Mouse (Mus musculus) embryonic facial prominence, embryonic 13.5 days (tissue): ENCODE measurements around the gene Litaf. TPM values are rescaled to one million over a fixed set of nuclear protein-coding genes. Genes with fewer than 3 reads are reported as not detected.

Source experiments
- ATAC-seq: fragments of 200-750 bp; cut with Nextera tagmentation; 2 replicates; pipeline ENCODE4 v1.8.0; 2017; ENCODE audit warnings: low read depth; ENCODE audit not compliant: insufficient number of reproducible peaks, insufficient read depth, low FRiP score, low TSS enrichment
- H3K27ac ChIP-seq: fragments of 300-500 bp; sonication (generic); 2 replicates; pipeline ENCODE4 v1.5.1; 2015; ENCODE audit warnings: moderate library complexity, mild to moderate bottlenecking, inconsistent platforms
- H3K27me3 ChIP-seq: fragments of 300-500 bp; sonication (generic); 2 replicates; pipeline ENCODE4 v1.6.1; 2015; ENCODE audit warnings: mild to moderate bottlenecking, inconsistent platforms
- H3K36me3 ChIP-seq: fragments of 300-500 bp; sonication (generic); 2 replicates; pipeline ENCODE4 v1.6.1; 2015; ENCODE audit warnings: mild to moderate bottlenecking, inconsistent platforms
- H3K4me1 ChIP-seq: fragments of 300-500 bp; sonication (generic); 2 replicates; pipeline ENCODE4 v1.6.1; 2015; ENCODE audit warnings: inconsistent platforms
- H3K4me2 ChIP-seq: fragments of 300-500 bp; sonication (generic); 2 replicates; pipeline ENCODE4 v1.6.1; 2015; ENCODE audit warnings: moderate library complexity, mild to moderate bottlenecking, inconsistent platforms
- H3K4me3 ChIP-seq: fragments of 300-500 bp; sonication (generic); 2 replicates; pipeline ENCODE4 v1.5.1; 2015; ENCODE audit warnings: mild to moderate bottlenecking, inconsistent platforms
- H3K9ac ChIP-seq: fragments of 300-500 bp; sonication (generic); 2 replicates; pipeline ENCODE4 v1.6.1; 2015; ENCODE audit warnings: mild to moderate bottlenecking, inconsistent platforms
- H3K9me3 ChIP-seq: fragments of 300-500 bp; sonication (generic); 2 replicates; pipeline ENCODE4 v1.6.1; 2016; ENCODE audit warnings: inconsistent platforms
- whole genome bisulfite sequencing: fragments of 180-500 bp; shearing (Covaris S2); methylation state at CpG from one replicate; pipeline ENCODE4 v1.1.7; 2015; ENCODE audit warnings: mixed read lengths; 5-methylcytosine and 5-hydroxymethylcytosine counted together
- polyA plus RNA-seq: library from polyadenylated mRNA; unstranded; fragments of >200 nt; fragmentation: Nextera tagmentation; extraction: Ambion mirVana; gene quantifications from 2 replicates; pipeline ENCODE4 v1.2.1, GENCODE M21; 2015

Gene Litaf
- polyA plus RNA-seq, 1 experiment from 2014 or later, result 111 TPM

GRCm38 (mm10) chr16:10950539-10950938 lies 115.4 kb downstream of the Litaf start:
- Histone ChIP-seq H3K4me2 (no peak overlapping the region), H3K27ac (no peak overlapping the region), H3K9me3 (no peaks in the 10 kb centered on the region), H3K4me3 (no peak overlapping the region), H3K36me3 (0 out of 2 replicates have a peak, but pooled peaks cover 3% of the 10 kb centered on the region), H3K4me1 (0 out of 2 replicates have a peak, but pooled peaks cover 10% of the 10 kb centered on the region), H3K27me3 (no peaks in the 10 kb centered on the region), H3K9ac (no peak overlapping the region)
- no peak for ATAC-seq
- WGBS, result 86% methylated on average over 9 of the region's 9 CpGs

GRCm38 (mm10) chr16:10947724-10948123 lies 118.2 kb downstream of the Litaf start:
- Histone ChIP-seq H3K27ac (no peak overlapping the region), H3K4me2 (no peak overlapping the region), H3K27me3 (no peaks in the 10 kb centered on the region), H3K9ac (no peak overlapping the region), H3K36me3 (no peaks in the 10 kb centered on the region), H3K4me1 (0 out of 2 replicates have a peak, but pooled peaks cover 5% of the 10 kb centered on the region), H3K4me3 (no peak overlapping the region), H3K9me3 (no peaks in the 10 kb centered on the region)
- ATAC-seq, result no peak; the same call in 1 of the 2 replicates
- 21% methylated on average over 3 of the region's 3 CpGs for WGBS

GRCm38 (mm10) chr16:10945381-10946127 lies 120.4 kb downstream of the Litaf start:
- 69% methylated on average over 7 of the region's 7 CpGs for WGBS
- H3K9ac ChIP-seq, result no peak overlapping the region
- H3K4me1 ChIP-seq, result 0 out of 2 replicates have a peak, but pooled peaks cover 5% of the 10 kb centered on the region
- no peak overlapping the region for H3K4me3 ChIP-seq
- no peaks in the 10 kb centered on the region for H3K27me3 ChIP-seq
- H3K27ac ChIP-seq, result peak overlapping the region; percentile 28; the same call in 1 of the 2 replicates
- H3K36me3 ChIP-seq, result no peaks in the 10 kb centered on the region
- no peaks in the 10 kb centered on the region for H3K9me3 ChIP-seq
- no peak overlapping the region for H3K4me2 ChIP-seq
- ATAC-seq, result no peak

- Histone ChIP-seq H3K9me3 (no peaks in the 10 kb centered on the region), H3K4me2 (no peak overlapping the region), H3K27me3 (no peaks in the 10 kb centered on the region), H3K4me3 (no peak overlapping the region), H3K36me3 (no peaks in the 10 kb centered on the region), H3K27ac (no peak overlapping the region), H3K9ac (no peak overlapping the region), H3K4me1 (0 out of 2 replicates have a peak, but pooled peaks cover 5% of the 10 kb centered on the region)
- 77% methylated on average over 7 of the region's 7 CpGs for WGBS
- no peak for ATAC-seq
These were observed 121.4 kb downstream of the Litaf start for GRCm38 (mm10) chr16:10944545-10944944.

GRCm38 (mm10) chr16:10943257-10943656 lies 122.7 kb downstream of the Litaf start:
- Histone ChIP-seq H3K9me3 (no peaks in the 10 kb centered on the region), H3K27ac (no peak overlapping the region), H3K4me3 (no peak overlapping the region), H3K36me3 (no peaks in the 10 kb centered on the region), H3K4me2 (no peak overlapping the region), H3K27me3 (no peaks in the 10 kb centered on the region), H3K9ac (no peak overlapping the region), H3K4me1 (0 out of 2 replicates have a peak, but pooled peaks cover 5% of the 10 kb centered on the region)
- no peak for ATAC-seq
- 70% methylated on average over 5 of the region's 5 CpGs for WGBS

GRCm38 (mm10) chr16:10940661-10941060 lies 125.3 kb downstream of the Litaf start:
- no peak for ATAC-seq
- Histone ChIP-seq H3K4me3 (no peak overlapping the region), H3K4me2 (no peak overlapping the region), H3K27ac (no peak overlapping the region), H3K36me3 (no peaks in the 10 kb centered on the region), H3K9me3 (no peaks in the 10 kb centered on the region), H3K9ac (no peak overlapping the region), H3K4me1 (0 out of 2 replicates have a peak, but pooled peaks cover 2% of the 10 kb centered on the region), H3K27me3 (no peaks in the 10 kb centered on the region)
- WGBS, result 64% methylated on average over 2 of the region's 2 CpGs

- no peak for ATAC-seq
- no peaks in the 10 kb centered on the region for H3K27me3 ChIP-seq
- H3K36me3 ChIP-seq, result no peaks in the 10 kb centered on the region
- H3K9me3 ChIP-seq, result no peaks in the 10 kb centered on the region
- H3K27ac ChIP-seq, result no peak overlapping the region
- no peak overlapping the region for H3K4me3 ChIP-seq
- 84% methylated on average over 4 of the region's 4 CpGs for WGBS
- H3K9ac ChIP-seq, result no peak overlapping the region
- H3K4me1 ChIP-seq, result no peaks in the 10 kb centered on the region
- H3K4me2 ChIP-seq, result no peak overlapping the region
These were observed 126.0 kb downstream of the Litaf start for GRCm38 (mm10) chr16:10939932-10940331.

GRCm38 (mm10) chr16:10937497-10937896 lies 128.5 kb downstream of the Litaf start:
- Histone ChIP-seq H3K4me2 (no peak overlapping the region), H3K27me3 (no peaks in the 10 kb centered on the region), H3K9me3 (no peaks in the 10 kb centered on the region), H3K4me1 (no peaks in the 10 kb centered on the region), H3K36me3 (no peaks in the 10 kb centered on the region), H3K9ac (no peak overlapping the region), H3K4me3 (no peak overlapping the region), H3K27ac (no peak overlapping the region)
- WGBS, result 83% methylated on average over 11 of the region's 11 CpGs
- no peak for ATAC-seq

GRCm38 (mm10) chr16:10936700-10937319 lies 129.1 kb downstream of the Litaf start:
- Histone ChIP-seq H3K27me3 (no peaks in the 10 kb centered on the region), H3K27ac (no peak overlapping the region)
- WGBS, result 33% methylated on average over 5 of the region's 5 CpGs

GRCm38 (mm10) chr16:10934047-10934446 lies 131.9 kb downstream of the Litaf start:
- ATAC-seq, result no peak
- Histone ChIP-seq H3K9ac (no peak overlapping the region), H3K27ac (no peak overlapping the region), H3K9me3 (0 out of 2 replicates have a peak, but pooled peaks cover 5% of the 10 kb centered on the region), H3K27me3 (no peaks in the 10 kb centered on the region), H3K4me3 (no peak overlapping the region), H3K36me3 (no peaks in the 10 kb centered on the region), H3K4me1 (no peaks in the 10 kb centered on the region), H3K4me2 (no peak overlapping the region)
- WGBS, result 92% methylated on average over 1 of the region's 1 CpGs

More at GRCm38 (mm10) chr16:10936700-10937319, 129.1 kb downstream of the Litaf start:
- H3K36me3 ChIP-seq, result no peaks in the 10 kb centered on the region
- no peak overlapping the region for H3K9ac ChIP-seq
- no peaks in the 10 kb centered on the region for H3K9me3 ChIP-seq
- H3K4me2 ChIP-seq, result no peak overlapping the region
- ATAC-seq, result no peak
- H3K4me1 ChIP-seq, result no peaks in the 10 kb centered on the region
- H3K4me3 ChIP-seq, result no peak overlapping the region

GRCm38 (mm10) chr16:10933372-10933771 lies 132.6 kb downstream of the Litaf start:
- no peaks in the 10 kb centered on the region for H3K27me3 ChIP-seq
- 0 out of 2 replicates have a peak, but pooled peaks cover 5% of the 10 kb centered on the region for H3K9me3 ChIP-seq
- no peak overlapping the region for H3K27ac ChIP-seq
- no peaks in the 10 kb centered on the region for H3K4me1 ChIP-seq
- H3K36me3 ChIP-seq, result no peaks in the 10 kb centered on the region
- ATAC-seq, result no peak
- no peak overlapping the region for H3K4me2 ChIP-seq
- H3K9ac ChIP-seq, result no peak overlapping the region
- no peak overlapping the region for H3K4me3 ChIP-seq
- WGBS, result 80% methylated on average over 3 of the region's 3 CpGs

GRCm38 (mm10) chr16:10927026-10927425 lies 138.9 kb downstream of the Litaf start:
- Histone ChIP-seq H3K9me3 (0 out of 2 replicates have a peak, but pooled peaks cover 5% of the 10 kb centered on the region), H3K27ac (no peak overlapping the region), H3K27me3 (no peaks in the 10 kb centered on the region), H3K4me3 (no peak overlapping the region), H3K36me3 (no peaks in the 10 kb centered on the region), H3K4me2 (no peak overlapping the region), H3K4me1 (peaks cover 8% of the 10 kb centered on the region), H3K9ac (no peak overlapping the region)
- no peak for ATAC-seq
- WGBS, result 100% methylated on average over 1 of the region's 1 CpGs
